ENCODE assay signal across 20 mouse cellular contexts in genomic region chr10:119427653-119428052, GRCm38 (mm10). TPM values are rescaled to one million over a fixed set of nuclear protein-coding genes. Genes with fewer than 3 reads are reported as not detected.
"Had no signal": no experiment of that assay in that cellular context is flagged by ENCODE, and none has a peak within 500 bp of the region (broad histone marks: within the 10 kb centered on the region; RNA-seq: fewer than 3 reads in every experiment).

No protein-coding gene starts in this region.

- H3K9ac ChIP-seq: lung, embryonic 14.5 days; midbrain, embryonic 13.5 days; midbrain, embryonic 15.5 days; neural tube, embryonic 13.5 days; neural tube, embryonic 15.5 days had no signal

- H3K4me2 ChIP-seq: lung, embryonic 14.5 days; midbrain, embryonic 13.5 days; midbrain, embryonic 15.5 days; neural tube, embryonic 13.5 days; neural tube, embryonic 15.5 days had no signal

- H3K4me1 ChIP-seq: midbrain, embryonic 13.5 days; midbrain, embryonic 15.5 days; neural tube, embryonic 13.5 days; neural tube, embryonic 15.5 days had no signal

- DNase-seq: lung, adult 18-20 months; lung, embryonic 14.5 days; lung, postnatal 10 days; lung, postnatal 4 days; retina, postnatal 1 day; right cerebral cortex, adult 18-20 months; right cerebral cortex, postnatal 25 days; right cerebral cortex, postnatal 4 days; spleen, adult 18-20 months; thymus, adult 18-20 months; thymus, postnatal 14 days; thymus, postnatal 36 days had no signal

- H3K9me3 ChIP-seq: midbrain, embryonic 10.5 days; midbrain, embryonic 13.5 days; midbrain, embryonic 15.5 days; neural tube, embryonic 13.5 days; neural tube, embryonic 15.5 days had no signal

- H3K4me3 ChIP-seq: midbrain, embryonic 10.5 days; midbrain, embryonic 13.5 days; midbrain, embryonic 15.5 days; myocyte; neural tube, embryonic 13.5 days; neural tube, embryonic 15.5 days had no signal

- ATAC-seq: midbrain, embryonic 13.5 days; midbrain, embryonic 15.5 days had no signal

- H3K27me3 ChIP-seq: midbrain, embryonic 13.5 days; midbrain, embryonic 15.5 days; neural tube, embryonic 13.5 days; neural tube, embryonic 15.5 days had no signal

- H3K36me3 ChIP-seq: midbrain, embryonic 10.5 days; midbrain, embryonic 13.5 days; midbrain, embryonic 15.5 days; neural tube, embryonic 13.5 days; neural tube, embryonic 15.5 days had no signal

- H3K27ac ChIP-seq: midbrain, embryonic 10.5 days; midbrain, embryonic 13.5 days; midbrain, embryonic 15.5 days; neural tube, embryonic 13.5 days; neural tube, embryonic 15.5 days had no signal

RNA-seq across cellular contexts. Expression of gene Grip1, which starts 26.0 kb away (rescaled TPM):
- total RNA-seq: megakaryocyte, adult 5-6 weeks; megakaryocyte-erythroid progenitor cell, adult 5-6 weeks had no signal
